Mouse (Mus musculus): ENCODE results near the gene Adprh.

- no peak for TF ChIP-seq POLR2A (IDR thresholded peaks at IDR 0.05; ENCODE audit: low read depth, low read length)
- no peak for TF ChIP-seq CTCF (IDR thresholded peaks at IDR 0.05; ENCODE audit: borderline replicate concordance, insufficient read depth, low read length)
Measured at GRCm38 (mm10) chr16:38432498-38433425, 19.7 kb downstream of the Adprh start, which contains the start of gene Pla1a.
